Mouse (Mus musculus) subcutaneous adipose tissue, adult 2 months (tissue): ENCODE results near the gene Gm20821. TPM values are rescaled to one million over a fixed set of nuclear protein-coding genes. Genes with fewer than 3 reads are reported as not detected.

Source experiments
- polyA plus RNA-seq: library from polyadenylated mRNA; depleted of rRNA; stranded (reverse); fragments of >200 nt; gene quantifications from 2 replicates; pipeline ENCODE4 v1.2.3, GENCODE M21; 2012; ENCODE audit warnings: low replicate concordance; rRNA removed

Gm20821 gene
- not detected in 2 replicates for polyA plus RNA-seq

DNA sequence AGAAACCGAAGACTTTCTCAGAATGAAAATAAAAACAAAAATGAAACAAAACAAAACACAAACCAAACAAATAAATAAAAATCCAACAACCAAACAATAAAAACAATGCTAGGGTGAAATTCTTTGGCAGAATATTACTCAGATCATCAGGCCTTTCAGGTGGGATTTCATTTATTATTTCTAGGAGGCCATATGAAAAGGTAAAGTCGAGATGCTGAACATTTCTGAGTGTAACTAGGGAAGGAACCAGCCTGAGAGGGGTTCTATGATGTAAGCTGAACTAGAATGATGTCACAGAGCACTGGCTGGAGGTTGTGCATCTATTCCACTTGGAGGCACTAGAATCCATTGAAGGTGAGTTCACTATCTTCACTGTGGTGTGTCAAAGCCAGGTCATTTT is at the start of gene Gm20821:
Gene Gm20821, plus strand, starts transcription at position 301 of the 400 bp plus-strand sequence.

